8 mouse cellular contexts compared by ENCODE assay signal in the genomic region with DNA sequence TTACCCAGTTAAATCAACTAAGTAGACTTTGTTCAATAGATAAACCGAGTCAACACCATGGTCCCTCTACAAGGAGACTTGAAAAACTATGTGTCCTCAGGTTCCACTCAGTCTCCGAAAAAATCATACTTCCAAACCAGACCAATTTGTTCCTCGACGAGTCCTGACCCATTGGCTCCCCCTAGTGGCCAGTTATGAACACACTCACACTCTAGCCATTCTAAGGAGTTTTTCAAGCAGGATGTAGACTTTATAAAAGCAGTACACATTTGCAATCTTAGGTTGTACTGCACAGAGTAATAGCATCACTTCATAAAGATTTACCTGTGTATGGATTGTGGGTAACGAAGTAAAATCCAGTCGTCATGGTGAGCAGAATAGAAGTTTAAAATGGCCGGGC.
DNase-seq lines count a peak whose midpoint lies in the region; ATAC-seq lines count a peak whose summit lies in the region.

No protein-coding gene starts in this region.

- H3K36me3 ChIP-seq in hindbrain, embryonic 16.5 days (ENCODE audit: control insufficient read depth, insufficient read depth, low read length), result no peaks in the 10 kb centered on the region
- H3K36me3 ChIP-seq in limb, embryonic 10.5 days, result no peaks in the 10 kb centered on the region

- H3K9ac ChIP-seq in hindbrain, embryonic 16.5 days (ENCODE audit: low read depth, low read length), result no peak overlapping the region

- WGBS in hindbrain, embryonic 16.5 days, result 28% methylated on average over 7 of the region's 7 CpGs
- WGBS in limb, embryonic 10.5 days, result 32% methylated on average over 7 of the region's 7 CpGs

- H3K27ac ChIP-seq in hindbrain, embryonic 16.5 days (ENCODE audit: low read depth, low read length), result no peak overlapping the region
- no peak overlapping the region for H3K27ac ChIP-seq in limb, embryonic 10.5 days

- no peaks in the 10 kb centered on the region for H3K9me3 ChIP-seq in hindbrain, embryonic 16.5 days (ENCODE audit: control insufficient read depth, low read length)
- H3K9me3 ChIP-seq in limb, embryonic 10.5 days (replicated peaks), result no peaks in the 10 kb centered on the region

- H3K4me1 ChIP-seq in hindbrain, embryonic 16.5 days (ENCODE audit: control insufficient read depth, insufficient read depth, low read depth, low read length), result no peaks in the 10 kb centered on the region
- no peaks in the 10 kb centered on the region for H3K4me1 ChIP-seq in limb, embryonic 10.5 days

- no peak overlapping the region for H3K4me3 ChIP-seq in hindbrain, embryonic 16.5 days (ENCODE audit: low read length)
- H3K4me3 ChIP-seq in limb, embryonic 10.5 days, result no peak overlapping the region

- ATAC-seq in hindbrain, embryonic 16.5 days, result peak; percentile 52; the same call in 1 of the 2 replicates

- H3K4me2 ChIP-seq in hindbrain, embryonic 16.5 days (ENCODE audit: low read length), result no peak overlapping the region

- H3K27me3 ChIP-seq in hindbrain, embryonic 16.5 days (replicated peaks; ENCODE audit: control insufficient read depth, insufficient read depth, low read length), result no peaks in the 10 kb centered on the region
- H3K27me3 ChIP-seq in limb, embryonic 10.5 days (ENCODE audit: low read depth, poor library complexity, severe bottlenecking), result no peaks in the 10 kb centered on the region

- peak; percentile 49 for DNase-seq in left cerebral cortex, adult 11 months (ENCODE audit: low spot score)
- no peak for DNase-seq in left cerebral cortex, adult 8-10 months (ENCODE audit: low spot score in 2 of 2)
- DNase-seq in adrenal gland, adult 8-10 months, result peak; percentile 25
- DNase-seq in embryo, embryonic 9.5 days (ENCODE audit: extremely low spot score), result peak; percentile 69
- peak; percentile 75 for DNase-seq in limb, embryonic 10.5 days (ENCODE audit: low spot score)
- DNase-seq in ovary, postnatal 36 days (ENCODE audit: low spot score), result peak; percentile 50
- peak; percentile 58 to 68 for DNase-seq in urinary bladder, postnatal 36 days (ENCODE audit: low spot score in 2 of 2)

Comparison
In these comparisons a context has a peak if more than half of its experiments do, and no peak if none do; other contexts are left out.
1. DNase-seq: peak in left cerebral cortex, adult 11 months (single experiment), adrenal gland, adult 8-10 months (single experiment), embryo, embryonic 9.5 days (single experiment), limb, embryonic 10.5 days (single experiment), ovary, postnatal 36 days (single experiment) and urinary bladder, postnatal 36 days (2 of 2); none in left cerebral cortex, adult 8-10 months (0 of 2).